Mouse (Mus musculus): Measurements from ENCODE around the gene Meioc. TPM values are rescaled to one million over a fixed set of nuclear protein-coding genes. Genes with fewer than 3 reads are reported as not detected.

Gene Meioc
- polyA plus RNA-seq (2015; fragmentation: Nextera tagmentation; extraction: Ambion mirVana), result 1.2 and 1.5 TPM in 2 replicates

DNA sequence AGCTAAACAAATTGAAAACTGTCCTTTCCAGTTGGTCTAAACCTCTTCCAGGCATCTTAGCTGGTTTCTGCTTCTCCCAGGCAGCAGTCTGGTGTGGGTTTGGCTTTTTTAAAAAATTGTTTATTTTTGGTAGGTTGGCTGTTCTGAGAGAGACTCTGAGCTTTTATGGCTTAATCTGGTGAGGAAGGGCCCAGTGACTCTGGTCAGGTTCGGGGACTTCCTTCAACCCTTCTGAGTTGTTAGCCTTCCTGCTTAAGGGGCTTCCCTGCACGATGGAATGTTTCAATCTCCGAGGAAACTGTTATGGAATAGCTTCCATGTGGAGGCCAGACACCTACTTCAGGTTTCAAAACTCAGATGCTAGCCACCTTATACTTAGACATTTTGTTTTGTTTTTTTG, at the start of gene Meioc:
Meioc (plus strand) TSS at position 301 of the 400 bp plus-strand sequence.
- Histone ChIP-seq H3K4me2 (no peak within 1 kb of the TSS), H3K9ac (no peak within 1 kb of the TSS), H3K9me3 (peaks cover 13% of the 10 kb centered on the region), H3K27ac (replicated peaks) (no peak within 1 kb of the TSS), H3K27me3 (replicated peaks) (peaks cover 41% of the 10 kb centered on the region), H3K4me1 (peaks cover 8% of the 10 kb centered on the region; the same call in 1 of the 2 replicates), H3K4me3 (no peak within 1 kb of the TSS), H3K36me3 (no peaks in the 10 kb centered on the region)
- ATAC-seq (ENCODE audit: extremely low read depth, insufficient number of reproducible peaks, low FRiP score, low TSS enrichment), result no peak
- 65% methylated on average over 3 of the region's 3 CpGs for WGBS

- ATAC-seq (ENCODE audit: extremely low read depth, insufficient number of reproducible peaks, low FRiP score, low TSS enrichment), result no peak
- H3K36me3 ChIP-seq, result peaks cover 14% of the 10 kb centered on the region
These were observed 44.1 kb upstream of the Meioc start for GRCm38 (mm10) chr11:102619449-102619848.

GRCm38 (mm10) chr11:102623876-102624789, 39.4 kb upstream of the Meioc start:
- Histone ChIP-seq H3K27ac (replicated peaks) (peak overlapping the region; percentile 96), H3K4me2 (peak overlapping the region; percentile 64), H3K9me3 (peaks cover 5% of the 10 kb centered on the region), H3K9ac (peak overlapping the region; percentile 72), H3K4me1 (peaks cover 28% of the 10 kb centered on the region), H3K36me3 (peaks cover 3% of the 10 kb centered on the region), H3K27me3 (replicated peaks) (no peaks in the 10 kb centered on the region), H3K4me3 (peak overlapping the region; percentile 43)
- peak; percentile 66 for ATAC-seq (ENCODE audit: extremely low read depth, insufficient number of reproducible peaks, low FRiP score, low TSS enrichment)
- WGBS, result 4% methylated on average over 17 of the region's 17 CpGs

More at GRCm38 (mm10) chr11:102619449-102619848, 44.1 kb upstream of the Meioc start:
- no peak overlapping the region for H3K9ac ChIP-seq
- no peaks in the 10 kb centered on the region for H3K27me3 ChIP-seq (replicated peaks)
- H3K27ac ChIP-seq (replicated peaks), result no peak overlapping the region
- H3K9me3 ChIP-seq, result peaks cover 6% of the 10 kb centered on the region
- 63% methylated on average over 2 of the region's 2 CpGs for WGBS
- peaks cover 13% of the 10 kb centered on the region for H3K4me1 ChIP-seq
- H3K4me2 ChIP-seq, result no peak overlapping the region
- H3K4me3 ChIP-seq, result no peak overlapping the region

DNA sequence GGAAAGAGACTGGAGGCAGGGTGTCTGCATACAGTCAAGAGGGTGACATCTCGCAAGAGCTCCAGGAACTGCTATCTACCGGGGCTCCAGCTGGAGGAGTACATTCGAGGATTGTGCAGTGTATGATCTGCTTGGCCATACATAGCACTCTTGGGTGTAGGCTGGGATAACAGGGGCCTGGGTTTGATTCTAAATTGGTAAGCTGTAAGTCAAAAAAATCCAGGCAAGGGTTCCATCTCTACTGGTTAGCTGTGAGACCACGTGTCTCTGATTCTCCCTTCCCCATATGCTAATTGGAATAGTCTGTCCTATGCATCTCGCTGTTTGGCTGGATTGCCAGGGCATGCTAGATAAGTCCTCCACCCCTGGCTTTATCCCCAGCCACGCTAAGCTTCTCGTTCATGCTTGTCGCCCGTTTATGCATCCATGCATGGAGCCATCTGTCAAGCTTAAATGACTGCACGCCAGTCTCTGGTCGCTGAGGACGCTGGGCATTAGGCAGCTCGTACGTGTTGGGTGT, 38.6 kb upstream of the Meioc start:
- H3K27ac ChIP-seq (replicated peaks), result peak overlapping the region; percentile 96
- H3K36me3 ChIP-seq, result no peaks in the 10 kb centered on the region
- H3K4me2 ChIP-seq, result peak overlapping the region; percentile 64
- H3K4me3 ChIP-seq, result no peak overlapping the region; the same call in 1 of the 2 replicates
- WGBS, result 33% methylated on average over 14 of the region's 14 CpGs
- no peaks in the 10 kb centered on the region for H3K27me3 ChIP-seq (replicated peaks)
- H3K4me1 ChIP-seq, result peaks cover 36% of the 10 kb centered on the region
- ATAC-seq (ENCODE audit: extremely low read depth, insufficient number of reproducible peaks, low FRiP score, low TSS enrichment), result peak; percentile 10; the same call in 1 of the 2 replicates
- H3K9me3 ChIP-seq, result no peaks in the 10 kb centered on the region
- peak overlapping the region; percentile 72 for H3K9ac ChIP-seq

- H3K4me3 ChIP-seq, result no peak overlapping the region
- no peak overlapping the region for H3K27ac ChIP-seq (replicated peaks)
- no peaks in the 10 kb centered on the region for H3K36me3 ChIP-seq
- peaks cover 55% of the 10 kb centered on the region for H3K4me1 ChIP-seq
- H3K9me3 ChIP-seq, result no peaks in the 10 kb centered on the region
- 78% methylated on average over 9 of the region's 9 CpGs for WGBS
- H3K4me2 ChIP-seq, result no peak overlapping the region
- H3K9ac ChIP-seq, result no peak overlapping the region
- no peaks in the 10 kb centered on the region for H3K27me3 ChIP-seq (replicated peaks)
- no peak for ATAC-seq (ENCODE audit: extremely low read depth, insufficient number of reproducible peaks, low FRiP score, low TSS enrichment)
These were observed 36.2 kb upstream of the Meioc start for GRCm38 (mm10) chr11:102627171-102627931.

DNA sequence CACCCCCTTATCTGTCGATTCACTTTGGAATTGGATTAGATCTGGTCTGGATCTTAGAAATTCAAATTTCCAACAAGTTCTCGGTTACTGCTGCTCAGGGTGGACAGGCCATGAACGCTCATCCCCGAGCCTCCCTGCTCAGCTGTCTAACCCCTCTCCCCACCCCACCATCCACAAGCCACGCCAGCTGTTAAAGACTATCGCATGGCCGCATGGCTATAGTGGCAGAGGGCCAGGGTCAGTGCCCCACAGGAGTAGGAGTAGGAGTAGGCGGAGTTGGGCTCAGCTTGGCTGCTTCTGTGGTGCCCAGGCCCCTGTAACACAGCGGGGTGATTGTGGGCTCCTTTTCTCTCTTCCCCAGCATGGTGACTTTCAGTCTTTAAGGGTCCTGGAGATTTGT, 35.0 kb upstream of the Meioc start:
- H3K36me3 ChIP-seq, result no peaks in the 10 kb centered on the region
- H3K27ac ChIP-seq (replicated peaks), result no peak overlapping the region
- no peak overlapping the region for H3K9ac ChIP-seq
- H3K4me1 ChIP-seq, result peaks cover 63% of the 10 kb centered on the region
- ATAC-seq (ENCODE audit: extremely low read depth, insufficient number of reproducible peaks, low FRiP score, low TSS enrichment), result no peak
- H3K4me2 ChIP-seq, result no peak overlapping the region
- no peaks in the 10 kb centered on the region for H3K9me3 ChIP-seq
- no peaks in the 10 kb centered on the region for H3K27me3 ChIP-seq (replicated peaks)
- 65% methylated on average over 9 of the region's 9 CpGs for WGBS
- no peak overlapping the region for H3K4me3 ChIP-seq

DNA sequence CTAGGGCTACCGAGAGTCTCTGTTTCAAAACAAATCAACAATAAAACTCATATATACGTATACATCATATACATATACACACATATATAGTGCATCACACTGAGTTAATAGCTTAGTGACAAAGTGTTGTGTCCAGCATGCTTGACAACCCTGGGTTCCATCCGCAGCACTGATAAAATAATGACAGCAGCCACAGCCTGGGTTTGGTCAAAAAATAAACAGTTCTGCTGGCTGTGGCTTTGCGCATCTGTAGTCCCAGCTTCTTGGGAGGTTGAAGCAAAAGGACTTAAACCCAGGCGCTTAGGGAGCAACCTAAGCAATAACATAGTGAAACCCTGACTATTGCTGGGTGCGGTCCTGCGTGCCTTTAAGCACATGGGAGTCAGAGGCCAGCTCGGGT, 34.1 kb upstream of the Meioc start:
- Histone ChIP-seq H3K9me3 (no peaks in the 10 kb centered on the region), H3K27ac (replicated peaks) (no peak overlapping the region), H3K4me3 (no peak overlapping the region), H3K36me3 (no peaks in the 10 kb centered on the region), H3K27me3 (replicated peaks) (no peaks in the 10 kb centered on the region), H3K9ac (no peak overlapping the region), H3K4me1 (peaks cover 57% of the 10 kb centered on the region), H3K4me2 (no peak overlapping the region)
- no peak for ATAC-seq (ENCODE audit: extremely low read depth, insufficient number of reproducible peaks, low FRiP score, low TSS enrichment)
- WGBS, result 49% methylated on average over 8 of the region's 8 CpGs

DNA sequence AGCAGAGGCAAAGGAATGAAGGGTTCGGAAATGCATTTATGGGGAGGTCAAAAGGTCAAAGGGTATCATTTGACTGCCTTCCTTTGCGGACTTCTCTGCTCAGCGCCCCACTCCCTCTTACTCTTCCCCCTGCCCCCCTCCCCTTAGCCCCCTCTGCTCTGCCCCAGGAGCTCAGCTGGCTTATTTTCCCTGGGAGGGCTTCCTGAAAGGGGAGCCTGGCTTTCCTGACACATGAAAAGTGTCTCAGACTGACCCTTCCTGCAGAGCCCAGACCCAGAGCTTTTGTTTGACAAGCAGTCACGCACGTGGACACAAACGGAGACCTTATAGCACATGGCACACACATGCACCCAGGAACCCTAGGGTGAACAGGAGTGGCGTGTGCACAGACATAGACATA, 32.8 kb upstream of the Meioc start:
- no peaks in the 10 kb centered on the region for H3K27me3 ChIP-seq (replicated peaks)
- peaks cover 44% of the 10 kb centered on the region for H3K4me1 ChIP-seq
- H3K9ac ChIP-seq, result 0 out of 2 replicates have a peak overlapping the region, but pooled peaks have one; percentile 19
- no peak overlapping the region for H3K4me2 ChIP-seq
- no peak; the same call in 1 of the 2 replicates for ATAC-seq (ENCODE audit: extremely low read depth, insufficient number of reproducible peaks, low FRiP score, low TSS enrichment)
- H3K4me3 ChIP-seq, result no peak overlapping the region
- no peaks in the 10 kb centered on the region for H3K9me3 ChIP-seq
- H3K27ac ChIP-seq (replicated peaks), result no peak overlapping the region
- H3K36me3 ChIP-seq, result no peaks in the 10 kb centered on the region
- WGBS, result 31% methylated on average over 7 of the region's 7 CpGs

GRCm38 (mm10) chr11:102631203-102631602, 32.3 kb upstream of the Meioc start:
- Histone ChIP-seq H3K27ac (replicated peaks) (no peak overlapping the region), H3K9ac (no peak overlapping the region), H3K9me3 (no peaks in the 10 kb centered on the region), H3K4me1 (peaks cover 44% of the 10 kb centered on the region), H3K4me2 (no peak overlapping the region), H3K27me3 (replicated peaks) (no peaks in the 10 kb centered on the region), H3K36me3 (no peaks in the 10 kb centered on the region), H3K4me3 (no peak overlapping the region)
- peak; percentile 27; the same call in 1 of the 2 replicates for ATAC-seq (ENCODE audit: extremely low read depth, insufficient number of reproducible peaks, low FRiP score, low TSS enrichment)
- 61% methylated on average over 5 of the region's 5 CpGs for WGBS

DNA sequence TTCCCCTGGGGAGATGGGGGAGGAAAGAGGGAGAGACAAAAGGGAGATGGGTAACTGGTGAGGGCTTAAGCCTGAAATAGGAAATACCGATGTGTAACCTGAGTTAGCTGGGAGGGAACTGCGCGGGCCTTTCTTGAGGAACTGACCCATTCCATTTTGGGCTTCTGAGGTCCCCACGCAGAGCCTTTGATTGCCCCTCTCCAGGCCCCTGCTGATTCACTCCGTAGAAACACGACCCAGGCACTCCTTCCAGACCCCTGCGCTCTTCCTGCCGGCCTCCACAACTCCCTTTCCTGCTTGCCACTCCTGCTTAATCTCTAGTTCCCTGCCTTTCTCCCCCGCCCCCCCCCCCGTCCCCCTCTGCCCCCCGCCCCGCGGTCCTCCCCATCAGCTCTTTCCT, 30.8 kb upstream of the Meioc start:
- H3K4me1 ChIP-seq, result peaks cover 54% of the 10 kb centered on the region
- H3K9ac ChIP-seq, result peak overlapping the region; percentile 67
- ATAC-seq (ENCODE audit: extremely low read depth, insufficient number of reproducible peaks, low FRiP score, low TSS enrichment), result no peak
- H3K4me3 ChIP-seq, result peak overlapping the region; percentile 13; the same call in 1 of the 2 replicates
- H3K4me2 ChIP-seq, result peak overlapping the region; percentile 55
- no peaks in the 10 kb centered on the region for H3K36me3 ChIP-seq
- 6% methylated on average over 11 of the region's 13 CpGs for WGBS
- H3K27ac ChIP-seq (replicated peaks), result peak overlapping the region; percentile 53
- H3K9me3 ChIP-seq, result no peaks in the 10 kb centered on the region
- no peaks in the 10 kb centered on the region for H3K27me3 ChIP-seq (replicated peaks)

DNA sequence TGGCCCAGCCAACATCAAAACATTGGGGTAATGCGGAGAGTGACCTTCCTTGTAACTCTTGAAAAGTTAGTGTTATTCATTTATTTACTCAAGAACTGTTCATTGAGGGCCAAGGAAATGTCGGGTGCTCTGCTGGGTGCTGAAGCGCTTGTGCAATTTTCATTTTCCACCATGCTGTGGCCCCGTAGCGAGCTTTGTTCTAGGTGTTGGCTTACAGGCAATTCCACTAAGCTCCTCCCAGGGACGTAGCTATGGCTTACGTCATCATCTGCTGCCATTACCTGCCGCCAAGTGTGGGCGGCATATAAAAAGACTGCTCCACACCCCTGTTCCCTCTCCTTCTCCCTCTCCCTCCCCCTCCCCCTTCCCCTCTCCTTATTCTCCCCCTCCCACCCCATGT, 30.1 kb upstream of the Meioc start:
- H3K4me1 ChIP-seq, result peaks cover 56% of the 10 kb centered on the region
- H3K27ac ChIP-seq (replicated peaks), result peak overlapping the region; percentile 53
- 26% methylated on average over 9 of the region's 9 CpGs for WGBS
- no peaks in the 10 kb centered on the region for H3K27me3 ChIP-seq (replicated peaks)
- H3K4me3 ChIP-seq, result peak overlapping the region; percentile 13
- H3K9me3 ChIP-seq, result no peaks in the 10 kb centered on the region
- peak overlapping the region; percentile 55 for H3K4me2 ChIP-seq
- peak overlapping the region; percentile 67; the same call in 1 of the 2 replicates for H3K9ac ChIP-seq
- H3K36me3 ChIP-seq, result no peaks in the 10 kb centered on the region
- ATAC-seq (ENCODE audit: extremely low read depth, insufficient number of reproducible peaks, low FRiP score, low TSS enrichment), result no peak; the same call in 1 of the 2 replicates
